Mouse (Mus musculus): ENCODE results near the gene Hyal1.

DNA sequence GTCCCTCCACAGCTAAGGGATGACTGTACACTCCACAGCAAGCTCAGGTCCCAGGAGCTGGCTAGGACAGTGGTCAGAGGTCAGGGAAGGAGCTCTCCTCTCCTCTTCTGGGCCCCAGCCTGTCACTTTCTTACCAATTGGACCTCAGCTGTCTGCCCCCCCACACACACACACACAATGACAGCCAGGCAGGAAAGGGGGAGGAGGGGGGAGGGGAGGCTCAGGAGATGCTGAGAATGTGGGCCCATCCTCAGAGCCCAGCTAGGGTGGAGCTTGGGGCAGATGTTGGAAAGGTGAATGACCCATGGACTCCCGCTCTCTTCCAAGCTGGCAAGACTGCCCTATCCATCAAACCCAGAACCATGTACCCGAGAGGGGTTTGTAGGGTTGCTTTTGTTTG, 30.3 kb downstream of the Hyal1 start:
- TF ChIP-seq MAX (IDR thresholded peaks at IDR 0.05; ENCODE audit: low read depth) (no peak), MYOG (IDR thresholded peaks at IDR 0.05; ENCODE audit: control insufficient read depth in 1 of 3, insufficient read depth in 1 of 3, insufficient read length in 2 of 3, low read depth in 2 of 3) (peak in 1 of 3 experiments; percentile 65), POLR2AphosphoS2 (IDR thresholded peaks at IDR 0.05; ENCODE audit: insufficient read length, low read depth) (no peak), USF1 (IDR thresholded peaks at IDR 0.05; ENCODE audit: low read depth) (no peak), POLR2A (IDR thresholded peaks at IDR 0.05; ENCODE audit: insufficient read length, low read depth) (no peak), TCF12 (IDR thresholded peaks at IDR 0.05; ENCODE audit: insufficient read depth, poor library complexity, severe bottlenecking) (no peak)
